Mouse (Mus musculus): ENCODE results near the gene Tom1l2. TPM values are rescaled to one million over a fixed set of nuclear protein-coding genes. Genes with fewer than 3 reads are reported as not detected.

Tom1l2 gene
- polyA plus RNA-seq, 1 experiment from 2014 or later, result 9.0 TPM

DNA sequence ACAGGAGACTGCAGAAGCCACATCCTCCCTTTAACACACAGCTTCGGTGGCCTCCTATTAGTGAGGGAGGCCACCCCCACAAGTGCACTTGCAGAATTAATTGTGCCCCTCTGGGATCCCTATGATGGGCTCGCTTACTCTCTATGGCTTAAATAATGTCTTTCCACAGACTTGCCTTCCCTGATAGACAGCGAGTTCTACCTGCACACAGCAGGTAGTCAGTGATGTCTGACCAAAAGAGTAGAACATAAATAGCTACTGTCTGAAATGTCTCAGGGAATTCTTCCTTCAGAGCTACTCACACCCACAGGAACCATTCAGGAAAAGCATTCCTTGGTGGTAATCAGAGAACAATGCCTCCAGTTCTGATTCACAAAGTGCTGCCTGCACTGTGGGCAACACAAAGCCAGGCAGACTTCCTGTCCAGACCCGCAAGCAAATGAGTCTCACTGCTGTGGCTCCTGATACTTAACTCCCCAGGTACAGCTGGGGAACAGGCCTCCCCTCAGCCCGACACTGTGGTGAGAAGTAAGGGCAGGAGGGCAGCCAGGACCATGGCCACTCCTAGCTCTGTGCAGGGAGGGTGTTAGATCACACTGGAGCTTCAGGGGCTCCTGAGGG lies 51.0 kb downstream of the Tom1l2 start:
- no peak for ATAC-seq (replicated peaks; ENCODE audit: insufficient number of reproducible peaks, low FRiP score, low TSS enrichment, low read depth)
- 36% methylated on average over 5 of the region's 5 CpGs for WGBS
- Histone ChIP-seq H3K27ac (replicated peaks; ENCODE audit: low read depth, low read length) (no peak overlapping the region), H3K9me3 (replicated peaks; ENCODE audit: control insufficient read depth, low read length) (no peaks in the 10 kb centered on the region), H3K4me1 (ENCODE audit: control insufficient read depth, insufficient read depth, low read length) (peaks cover 4% of the 10 kb centered on the region), H3K9ac (replicated peaks; ENCODE audit: low read length) (peak overlapping the region; percentile 32; the same call in 1 of the 2 replicates), H3K36me3 (replicated peaks; ENCODE audit: control insufficient read depth, insufficient read depth, low read depth, low read length) (no peaks in the 10 kb centered on the region), H3K27me3 (ENCODE audit: control insufficient read depth, insufficient read depth, low read length) (no peaks in the 10 kb centered on the region), H3K4me2 (ENCODE audit: low read depth, low read length) (no peak overlapping the region), H3K4me3 (ENCODE audit: low read depth, low read length) (no peak overlapping the region)
- no peak for DNase-seq (ENCODE audit: low spot score)

DNA sequence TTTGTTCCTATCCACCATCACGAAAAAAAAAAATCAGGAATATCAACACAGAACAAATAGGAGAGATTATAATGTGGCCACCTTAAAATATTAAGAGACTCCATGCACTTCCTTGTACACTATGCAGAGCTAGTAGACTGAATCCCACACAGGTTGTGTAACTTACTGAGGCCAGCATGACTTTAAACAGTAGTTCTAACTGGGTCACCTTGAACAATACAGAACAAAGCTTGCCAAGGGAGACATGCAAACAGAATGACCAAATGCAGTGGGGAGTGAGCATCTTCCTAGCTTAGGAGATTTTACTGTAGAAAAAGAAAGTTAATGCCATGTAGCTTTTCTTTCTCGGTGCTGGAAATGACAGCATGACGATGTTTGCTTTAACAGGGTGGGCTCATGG lies 52.4 kb downstream of the Tom1l2 start:
- no peak for DNase-seq (ENCODE audit: low spot score)
- ATAC-seq (replicated peaks; ENCODE audit: insufficient number of reproducible peaks, low FRiP score, low TSS enrichment, low read depth), result no peak

DNA sequence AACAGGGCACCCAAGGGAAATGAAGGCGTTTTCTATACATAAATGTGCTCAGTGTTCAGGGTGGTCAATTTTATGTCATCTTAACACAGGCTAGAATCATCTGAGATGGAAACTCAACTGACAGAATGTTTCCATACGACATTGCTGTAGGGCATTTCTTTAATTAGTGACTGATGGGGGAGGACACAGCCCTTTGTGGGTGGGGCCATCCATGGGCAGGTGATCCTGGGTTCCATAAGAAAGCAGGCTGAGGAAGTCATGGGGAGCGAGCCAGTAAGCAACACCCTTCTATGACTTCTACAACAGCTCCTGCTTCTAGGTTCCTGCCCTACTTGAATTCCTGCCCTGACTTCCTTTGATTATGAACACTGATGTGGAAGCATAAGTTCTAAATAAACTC lies 54.9 kb downstream of the Tom1l2 start:
- Histone ChIP-seq H3K36me3 (replicated peaks; ENCODE audit: control insufficient read depth, insufficient read depth, low read depth, low read length) (no peaks in the 10 kb centered on the region), H3K27me3 (ENCODE audit: control insufficient read depth, insufficient read depth, low read length) (no peaks in the 10 kb centered on the region), H3K9me3 (replicated peaks; ENCODE audit: control insufficient read depth, low read length) (no peaks in the 10 kb centered on the region), H3K9ac (replicated peaks; ENCODE audit: low read length) (no peak overlapping the region), H3K4me2 (ENCODE audit: low read depth, low read length) (no peak overlapping the region), H3K4me3 (ENCODE audit: low read depth, low read length) (no peak overlapping the region), H3K27ac (replicated peaks; ENCODE audit: low read depth, low read length) (no peak overlapping the region), H3K4me1 (ENCODE audit: control insufficient read depth, insufficient read depth, low read length) (peaks cover 8% of the 10 kb centered on the region)
- 63% methylated on average over 3 of the region's 3 CpGs for WGBS
- DNase-seq (ENCODE audit: low spot score) (no peak), ATAC-seq (replicated peaks; ENCODE audit: insufficient number of reproducible peaks, low FRiP score, low TSS enrichment, low read depth) (no peak)

More for the DNA sequence above, 52.4 kb downstream of the Tom1l2 start:
- Histone ChIP-seq H3K27me3 (ENCODE audit: control insufficient read depth, insufficient read depth, low read length) (no peaks in the 10 kb centered on the region), H3K4me2 (ENCODE audit: low read depth, low read length) (no peak overlapping the region), H3K4me3 (ENCODE audit: low read depth, low read length) (no peak overlapping the region), H3K27ac (replicated peaks; ENCODE audit: low read depth, low read length) (no peak overlapping the region), H3K4me1 (ENCODE audit: control insufficient read depth, insufficient read depth, low read length) (peaks cover 4% of the 10 kb centered on the region), H3K36me3 (replicated peaks; ENCODE audit: control insufficient read depth, insufficient read depth, low read depth, low read length) (no peaks in the 10 kb centered on the region), H3K9ac (replicated peaks; ENCODE audit: low read length) (no peak overlapping the region), H3K9me3 (replicated peaks; ENCODE audit: control insufficient read depth, low read length) (no peaks in the 10 kb centered on the region)
- 80% methylated on average over 3 of the region's 3 CpGs for WGBS

DNA sequence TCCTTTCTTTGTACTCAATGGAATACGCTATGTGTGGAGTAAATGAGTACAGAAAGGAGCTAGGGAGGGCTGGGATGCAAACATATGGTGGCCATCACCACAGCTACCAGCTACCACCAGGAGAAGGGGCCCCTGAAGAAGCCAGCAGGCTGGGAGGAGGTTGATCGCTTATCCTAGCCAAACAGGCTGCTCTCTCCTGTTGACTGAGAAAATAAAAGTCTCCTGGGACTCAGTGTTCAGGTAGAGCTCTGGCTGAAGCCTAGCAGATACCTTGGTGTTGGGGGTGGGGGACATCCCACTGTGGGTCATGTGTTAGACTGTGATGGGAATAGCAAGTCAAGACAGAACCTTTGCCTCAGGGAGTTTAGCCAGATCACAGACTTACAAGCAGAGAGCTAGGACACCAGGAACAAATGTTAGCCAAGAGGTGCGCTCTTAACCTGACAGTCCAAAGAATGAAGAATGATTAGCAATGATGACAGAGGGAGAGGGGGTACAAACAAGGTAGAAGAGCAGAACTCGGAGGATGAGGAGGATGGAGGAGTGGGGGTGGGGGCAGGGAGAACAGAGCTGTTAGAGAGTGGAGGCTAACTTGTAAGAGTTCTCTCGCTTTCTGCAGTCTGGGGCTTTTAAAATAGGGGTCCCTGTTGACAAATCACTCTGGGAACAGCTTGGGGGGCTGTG lies 57.9 kb downstream of the Tom1l2 start:
- WGBS, result 34% methylated on average over 5 of the region's 5 CpGs
- Histone ChIP-seq H3K4me1 (ENCODE audit: control insufficient read depth, insufficient read depth, low read length) (peaks cover 4% of the 10 kb centered on the region; the same call in 1 of the 2 replicates), H3K27ac (replicated peaks; ENCODE audit: low read depth, low read length) (peak overlapping the region; percentile 30), H3K9ac (replicated peaks; ENCODE audit: low read length) (peak overlapping the region; percentile 19; the same call in 1 of the 2 replicates), H3K9me3 (replicated peaks; ENCODE audit: control insufficient read depth, low read length) (no peaks in the 10 kb centered on the region), H3K4me2 (ENCODE audit: low read depth, low read length) (no peak overlapping the region), H3K36me3 (replicated peaks; ENCODE audit: control insufficient read depth, insufficient read depth, low read depth, low read length) (no peaks in the 10 kb centered on the region), H3K27me3 (ENCODE audit: control insufficient read depth, insufficient read depth, low read length) (no peaks in the 10 kb centered on the region), H3K4me3 (ENCODE audit: low read depth, low read length) (no peak overlapping the region)
- ATAC-seq (replicated peaks; ENCODE audit: insufficient number of reproducible peaks, low FRiP score, low TSS enrichment, low read depth) (peak; percentile 17; the same call in 1 of the 2 replicates), DNase-seq (ENCODE audit: low spot score) (no peak)

DNA sequence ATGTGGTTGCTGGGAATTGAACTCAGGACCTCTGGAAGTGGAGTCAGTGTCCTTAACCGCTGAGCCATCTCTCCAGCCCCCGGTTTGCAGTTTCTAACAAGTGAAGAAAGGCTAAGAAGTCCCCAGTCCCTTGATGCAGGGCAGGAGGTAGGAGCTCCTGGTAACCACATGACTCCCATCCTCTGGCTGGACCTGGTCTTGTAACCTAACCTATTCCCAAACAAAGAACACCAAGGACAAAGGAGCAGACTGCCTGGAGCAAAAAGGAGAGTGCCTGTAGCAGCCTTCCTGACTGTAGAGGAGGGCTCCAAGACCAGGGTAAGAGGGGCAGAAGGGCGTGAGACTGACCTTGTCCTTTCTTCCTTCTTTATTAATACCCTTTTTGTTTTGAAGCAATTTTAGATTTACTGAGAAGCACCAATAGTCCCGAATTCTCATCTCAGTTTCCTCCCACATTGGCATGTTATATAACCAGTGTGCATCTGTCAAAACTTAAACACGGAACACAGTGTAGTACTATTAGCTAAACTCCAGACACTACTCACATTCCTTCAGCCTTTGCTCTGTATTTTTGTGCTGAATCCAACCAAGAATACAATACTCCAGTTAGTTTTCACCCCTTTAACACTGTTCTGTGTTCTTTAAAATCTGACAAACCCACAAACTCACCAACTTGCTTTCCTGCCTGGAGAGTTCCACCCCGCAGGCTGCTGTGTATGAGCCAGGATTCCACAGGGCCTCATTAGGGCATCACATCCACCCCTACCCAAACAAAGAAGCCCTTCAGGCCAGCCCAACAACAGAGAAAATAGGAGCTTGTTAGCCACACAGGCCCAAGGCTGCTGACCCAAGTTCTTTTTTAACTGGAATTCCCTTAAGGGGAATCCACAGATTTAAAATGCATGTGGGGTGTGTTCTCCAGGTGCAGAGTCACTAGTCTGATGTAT lies 58.7 kb downstream of the Tom1l2 start:
- 40% methylated on average over 6 of the region's 6 CpGs for WGBS
- Histone ChIP-seq H3K36me3 (replicated peaks; ENCODE audit: control insufficient read depth, insufficient read depth, low read depth, low read length) (no peaks in the 10 kb centered on the region), H3K4me1 (ENCODE audit: control insufficient read depth, insufficient read depth, low read length) (peaks cover 4% of the 10 kb centered on the region; the same call in 1 of the 2 replicates), H3K9me3 (replicated peaks; ENCODE audit: control insufficient read depth, low read length) (no peaks in the 10 kb centered on the region), H3K9ac (replicated peaks; ENCODE audit: low read length) (peak overlapping the region; percentile 25; the same call in 1 of the 2 replicates), H3K4me2 (ENCODE audit: low read depth, low read length) (no peak overlapping the region), H3K27me3 (ENCODE audit: control insufficient read depth, insufficient read depth, low read length) (no peaks in the 10 kb centered on the region), H3K27ac (replicated peaks; ENCODE audit: low read depth, low read length) (peak overlapping the region; percentile 30), H3K4me3 (ENCODE audit: low read depth, low read length) (no peak overlapping the region)
- DNase-seq (ENCODE audit: low spot score), result peak; percentile 62
- ATAC-seq (replicated peaks; ENCODE audit: insufficient number of reproducible peaks, low FRiP score, low TSS enrichment, low read depth), result peak; percentile 30; the same call in 1 of the 2 replicates

DNA sequence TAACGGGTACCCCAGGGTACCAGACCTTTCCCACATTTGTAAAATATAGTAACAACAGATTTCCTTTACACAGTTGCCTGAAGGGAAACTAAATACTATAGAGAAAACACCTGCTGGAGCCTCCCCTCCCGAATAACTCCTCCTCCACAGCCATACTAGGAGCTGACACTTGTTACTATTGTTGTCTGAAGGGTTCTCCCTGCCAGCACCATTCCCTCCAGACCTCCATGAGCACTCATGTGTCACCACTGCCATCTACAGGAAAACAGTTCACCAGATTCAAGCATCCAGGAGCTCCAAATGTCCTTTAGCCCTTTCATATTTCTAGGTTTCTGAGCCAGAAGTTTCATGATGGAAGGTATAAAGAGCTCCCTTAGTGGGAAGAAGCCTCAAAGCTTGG lies 60.0 kb downstream of the Tom1l2 start:
- peaks cover 4% of the 10 kb centered on the region; the same call in 1 of the 2 replicates for H3K4me1 ChIP-seq (ENCODE audit: control insufficient read depth, insufficient read depth, low read length)
- no peaks in the 10 kb centered on the region for H3K9me3 ChIP-seq (replicated peaks; ENCODE audit: control insufficient read depth, low read length)
- peak; percentile 80 for DNase-seq (ENCODE audit: low spot score)
- no peak overlapping the region for H3K4me3 ChIP-seq (ENCODE audit: low read depth, low read length)
- H3K36me3 ChIP-seq (replicated peaks; ENCODE audit: control insufficient read depth, insufficient read depth, low read depth, low read length), result no peaks in the 10 kb centered on the region
- WGBS, result 36% methylated on average over 2 of the region's 2 CpGs
- no peak; the same call in 1 of the 2 replicates for ATAC-seq (replicated peaks; ENCODE audit: insufficient number of reproducible peaks, low FRiP score, low TSS enrichment, low read depth)
- no peak overlapping the region for H3K9ac ChIP-seq (replicated peaks; ENCODE audit: low read length)
- no peaks in the 10 kb centered on the region for H3K27me3 ChIP-seq (ENCODE audit: control insufficient read depth, insufficient read depth, low read length)
- H3K27ac ChIP-seq (replicated peaks; ENCODE audit: low read depth, low read length), result 0 out of 2 replicates have a peak overlapping the region, but pooled peaks have one; percentile 7
- H3K4me2 ChIP-seq (ENCODE audit: low read depth, low read length), result no peak overlapping the region

DNA sequence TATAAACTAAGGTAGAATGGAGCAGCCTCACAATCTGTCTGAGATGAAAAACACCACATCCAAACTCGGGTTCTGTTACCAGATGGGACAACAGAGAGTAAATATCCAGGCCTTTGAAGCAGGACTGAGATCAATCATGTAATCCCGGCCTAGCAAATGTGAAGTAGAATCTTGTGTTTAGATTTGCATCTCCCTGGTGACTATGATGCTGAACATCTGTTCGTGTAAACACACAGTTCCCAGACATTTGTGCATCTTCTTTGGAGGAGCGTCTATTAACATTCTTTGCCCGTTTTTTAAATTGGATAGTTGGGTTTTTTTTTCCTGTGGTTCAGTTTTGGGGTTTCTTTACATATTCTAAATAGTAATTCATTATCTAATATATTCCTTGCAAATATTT lies 63.7 kb downstream of the Tom1l2 start:
- DNase-seq (ENCODE audit: low spot score) (peak; percentile 43), ATAC-seq (replicated peaks; ENCODE audit: insufficient number of reproducible peaks, low FRiP score, low TSS enrichment, low read depth) (no peak)
- Histone ChIP-seq H3K36me3 (replicated peaks; ENCODE audit: control insufficient read depth, insufficient read depth, low read depth, low read length) (no peaks in the 10 kb centered on the region), H3K9me3 (replicated peaks; ENCODE audit: control insufficient read depth, low read length) (no peaks in the 10 kb centered on the region), H3K4me1 (ENCODE audit: control insufficient read depth, insufficient read depth, low read length) (peaks cover 2% of the 10 kb centered on the region; the same call in 1 of the 2 replicates), H3K4me2 (ENCODE audit: low read depth, low read length) (no peak overlapping the region), H3K4me3 (ENCODE audit: low read depth, low read length) (no peak overlapping the region), H3K27ac (replicated peaks; ENCODE audit: low read depth, low read length) (no peak overlapping the region), H3K9ac (replicated peaks; ENCODE audit: low read length) (no peak overlapping the region), H3K27me3 (ENCODE audit: control insufficient read depth, insufficient read depth, low read length) (no peaks in the 10 kb centered on the region)
- WGBS, result 45% methylated on average over 5 of the region's 5 CpGs
